Mouse (Mus musculus): ENCODE measurements around the gene 1700001C02Rik.

DNA sequence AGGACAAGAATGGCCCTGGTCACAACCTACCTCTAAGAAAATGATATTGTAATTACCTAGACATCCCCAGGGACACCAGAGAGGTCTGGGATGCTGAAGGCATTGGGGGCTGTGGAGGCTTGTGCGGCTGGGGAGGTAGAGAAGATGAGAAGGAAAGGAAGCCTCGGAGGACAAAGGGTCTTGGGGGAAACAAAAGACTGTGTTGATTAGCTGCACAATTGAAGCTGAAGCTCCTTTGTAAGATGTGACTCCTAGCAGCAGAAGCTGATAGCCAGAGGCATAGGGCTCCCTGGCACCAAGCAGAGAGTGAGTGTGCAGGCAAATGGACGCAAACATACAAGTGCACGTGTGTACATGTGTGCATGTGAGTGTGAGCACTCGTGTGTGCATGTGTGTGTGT, 49.2 kb upstream of the 1700001C02Rik start:
- TF ChIP-seq CTCF (IDR thresholded peaks at IDR 0.05; ENCODE audit: control insufficient read depth, insufficient read depth, low read length) (no peak), POLR2A (IDR thresholded peaks at IDR 0.05; ENCODE audit: borderline replicate concordance, control insufficient read depth, low read depth, low read length) (no peak)
